Mouse (Mus musculus) myocyte (in vitro differentiated cells): ENCODE data around the gene Bet1l. TPM values are rescaled to one million over a fixed set of nuclear protein-coding genes. Genes with fewer than 3 reads are reported as not detected.

Experiments used
- H3K27me3 ChIP-seq: one replicate; pipeline ENCODE4 v1.6.1; 2011; ENCODE audit not compliant: control insufficient read depth, insufficient read depth, insufficient read length
- H3K36me3 ChIP-seq: one replicate; pipeline ENCODE4 v1.6.1; 2011; ENCODE audit not compliant: control insufficient read depth, insufficient read depth
- H3K4me2 ChIP-seq: one replicate; pipeline ENCODE4 v1.6.1; 2011; ENCODE audit warnings: low read depth, control low read depth
- H3K4me3 ChIP-seq: one replicate; pipeline ENCODE4 v1.5.1; 2011; ENCODE audit warnings: mild to moderate bottlenecking, control low read depth, moderate library complexity
- H3K79me2 ChIP-seq: one replicate; pipeline ENCODE4 v1.6.1; 2011; ENCODE audit not compliant: control insufficient read depth, insufficient read depth
- H3ac ChIP-seq: one replicate; pipeline ENCODE4 v1.6.1; 2011; ENCODE audit not compliant: control insufficient read depth, insufficient read length
- CEBPB ChIP-seq: IDR thresholded peaks from 2 replicates; pipeline ENCODE4 v1.6.1; 2011; ENCODE audit warnings: mild to moderate bottlenecking, moderate library complexity; ENCODE audit not compliant: poor library complexity, insufficient read depth, severe bottlenecking
- E2F4 ChIP-seq: IDR thresholded peaks from one replicate; pipeline ENCODE4 v1.6.1; 2011; ENCODE audit warnings: mild to moderate bottlenecking, control low read depth, moderate library complexity; ENCODE audit not compliant: insufficient read depth
- MAX ChIP-seq: IDR thresholded peaks from one replicate; pipeline ENCODE4 v1.6.1; 2011; ENCODE audit warnings: low read depth, mild to moderate bottlenecking, control low read depth
- MYOD1 ChIP-seq, 3 experiments: IDR thresholded peaks; one replicate each; pipeline ENCODE4 v1.6.1; 2011; ENCODE audit warnings: control low read depth in 2 of 3, low read depth in 2 of 3, mild to moderate bottlenecking in 2 of 3, moderate library complexity in 1 of 3; ENCODE audit not compliant: insufficient read length in 2 of 3, control insufficient read depth in 1 of 3
- MYOG ChIP-seq, 3 experiments: IDR thresholded peaks; one replicate each; pipeline ENCODE4 v1.6.1; 2011; ENCODE audit warnings: control low read depth in 2 of 3, low read depth in 2 of 3, mild to moderate bottlenecking in 2 of 3; ENCODE audit not compliant: insufficient read length in 2 of 3, control insufficient read depth in 1 of 3, insufficient read depth in 1 of 3
- POLR2A ChIP-seq: IDR thresholded peaks from one replicate; pipeline ENCODE4 v1.6.1; 2011; ENCODE audit warnings: low read depth, mild to moderate bottlenecking, control low read depth, moderate library complexity; ENCODE audit not compliant: insufficient read length
- POLR2AphosphoS2 ChIP-seq: IDR thresholded peaks from one replicate; pipeline ENCODE4 v1.6.1; 2011; ENCODE audit warnings: low read depth, control low read depth; ENCODE audit not compliant: insufficient read length
- REST ChIP-seq: IDR thresholded peaks from one replicate; pipeline ENCODE4 v1.6.1; 2011; ENCODE audit warnings: mild to moderate bottlenecking, control low read depth, moderate library complexity; ENCODE audit not compliant: insufficient read depth, insufficient read length
- SRF ChIP-seq: IDR thresholded peaks from one replicate; pipeline ENCODE4 v1.6.1; 2011; ENCODE audit warnings: low read depth; ENCODE audit not compliant: control insufficient read depth, insufficient read length
- TCF12 ChIP-seq: IDR thresholded peaks from one replicate; pipeline ENCODE4 v1.6.1; 2011; ENCODE audit warnings: mild to moderate bottlenecking, control low read depth; ENCODE audit not compliant: poor library complexity, insufficient read depth, severe bottlenecking
- TCF3 ChIP-seq: IDR thresholded peaks from one replicate; pipeline ENCODE4 v1.6.1; 2011; ENCODE audit warnings: low read depth, control low read depth; ENCODE audit not compliant: insufficient read length
- USF1 ChIP-seq: IDR thresholded peaks from one replicate; pipeline ENCODE4 v1.6.1; 2011; ENCODE audit warnings: low read depth, mild to moderate bottlenecking, control low read depth, moderate library complexity
- polyA plus RNA-seq: library from polyadenylated mRNA; unstranded; fragments of >200 nt; fragmentation: generic; extraction: Trizol; gene quantifications from one replicate; pipeline ENCODE4 v1.2.1, GENCODE M21; 2012; ENCODE audit warnings: missing spikeins

Bet1l gene
- polyA plus RNA-seq, 1 experiment: 25.8 TPM

- H3K36me3 ChIP-seq: peaks cover 7% of the 10 kb centered on the region
- TF ChIP-seq MAX (no peak), POLR2AphosphoS2 (no peak), USF1 (no peak)
- H3ac ChIP-seq: no peak overlapping the region
- H3K4me2 ChIP-seq: no peak overlapping the region
- H3K4me3 ChIP-seq: no peak overlapping the region
- H3K79me2 ChIP-seq: peaks cover 21% of the 10 kb centered on the region
- no peaks in the 10 kb centered on the region for H3K27me3 ChIP-seq
Observed at GRCm38 (mm10) chr7:140879355-140879754, 22.0 kb upstream of the Bet1l start.

- peaks cover 7% of the 10 kb centered on the region for H3K36me3 ChIP-seq
- H3ac ChIP-seq: no peak overlapping the region
- no peak overlapping the region for H3K4me3 ChIP-seq
- no peak overlapping the region for H3K4me2 ChIP-seq
- peaks cover 1% of the 10 kb centered on the region for H3K79me2 ChIP-seq
- TF ChIP-seq TCF12 (no peak), SRF (no peak), TCF3 (no peak), POLR2A (no peak), E2F4 (no peak), REST (no peak), USF1 (no peak), MYOG (IDR thresholded peaks at IDR 0.05; ENCODE audit: control insufficient read depth in 1 of 3, insufficient read depth in 1 of 3, insufficient read length in 2 of 3, low read depth in 2 of 3) (no peak), MYOD1 (IDR thresholded peaks at IDR 0.05; ENCODE audit: control insufficient read depth in 1 of 3, insufficient read length in 2 of 3, low read depth in 2 of 3) (no peak)
- H3K27me3 ChIP-seq: no peaks in the 10 kb centered on the region
Observed at GRCm38 (mm10) chr7:140877364-140877763, 20.0 kb upstream of the Bet1l start.

- H3K27me3 ChIP-seq: no peaks in the 10 kb centered on the region
- H3ac ChIP-seq: no peak overlapping the region
- no peak overlapping the region for H3K4me2 ChIP-seq
- no peak overlapping the region for H3K4me3 ChIP-seq
- TF ChIP-seq SRF: no peak
- TF ChIP-seq POLR2A: no peak
- TF ChIP-seq MYOD1 (IDR thresholded peaks at IDR 0.05; ENCODE audit: control insufficient read depth in 1 of 3, insufficient read length in 2 of 3, low read depth in 2 of 3): no peak
- no peak for TF ChIP-seq MYOG (IDR thresholded peaks at IDR 0.05; ENCODE audit: control insufficient read depth in 1 of 3, insufficient read depth in 1 of 3, insufficient read length in 2 of 3, low read depth in 2 of 3)
- no peak for TF ChIP-seq TCF3
- no peak for TF ChIP-seq CEBPB
- TF ChIP-seq TCF12: no peak
- TF ChIP-seq POLR2AphosphoS2: no peak
- no peak for TF ChIP-seq E2F4
- TF ChIP-seq MAX: no peak
- no peak for TF ChIP-seq REST
- no peak for TF ChIP-seq USF1
- peaks cover 16% of the 10 kb centered on the region for H3K36me3 ChIP-seq
- no peaks in the 10 kb centered on the region for H3K79me2 ChIP-seq
Observed at GRCm38 (mm10) chr7:140874224-140874623, 16.8 kb upstream of the Bet1l start.

GRCm38 (mm10) chr7:140864761-140865160 is 7.4 kb upstream of the Bet1l start:
- no peak overlapping the region for H3K4me2 ChIP-seq
- H3K79me2 ChIP-seq: peaks cover 18% of the 10 kb centered on the region
- peaks cover 35% of the 10 kb centered on the region for H3K36me3 ChIP-seq
- H3ac ChIP-seq: no peak overlapping the region
- TF ChIP-seq POLR2AphosphoS2 (peak; percentile 98), MAX (no peak), POLR2A (peak; percentile 32)
- H3K27me3 ChIP-seq: no peaks in the 10 kb centered on the region
- H3K4me3 ChIP-seq: no peak overlapping the region

- peaks cover 43% of the 10 kb centered on the region for H3K79me2 ChIP-seq
- no peak overlapping the region for H3ac ChIP-seq
- H3K4me2 ChIP-seq: peak overlapping the region; percentile 86
- peak overlapping the region; percentile 97 for H3K4me3 ChIP-seq
- no peaks in the 10 kb centered on the region for H3K27me3 ChIP-seq
- no peak for TF ChIP-seq USF1
- no peak for TF ChIP-seq MYOG (IDR thresholded peaks at IDR 0.05; ENCODE audit: control insufficient read depth in 1 of 3, insufficient read depth in 1 of 3, insufficient read length in 2 of 3, low read depth in 2 of 3)
- no peak for TF ChIP-seq MAX
- no peak for TF ChIP-seq POLR2AphosphoS2
- TF ChIP-seq CEBPB: no peak
- TF ChIP-seq MYOD1 (IDR thresholded peaks at IDR 0.05; ENCODE audit: control insufficient read depth in 1 of 3, insufficient read length in 2 of 3, low read depth in 2 of 3): no peak
- no peak for TF ChIP-seq TCF3
- TF ChIP-seq TCF12: no peak
- no peak for TF ChIP-seq REST
- no peak for TF ChIP-seq E2F4
- TF ChIP-seq POLR2A: no peak
- TF ChIP-seq SRF: no peak
- peaks cover 35% of the 10 kb centered on the region for H3K36me3 ChIP-seq
Observed at GRCm38 (mm10) chr7:140860728-140861127, 3.4 kb upstream of the Bet1l start.
